Mouse (Mus musculus): ENCODE results near the gene Hoxd9. TPM values are rescaled to one million over a fixed set of nuclear protein-coding genes. Genes with fewer than 3 reads are reported as not detected.

Hoxd9 gene
- polyA plus RNA-seq, 1 experiment from 2014 or later, result 17.8 TPM

GRCm38 (mm10) chr2:74720955-74721491 is 23.5 kb downstream of the Hoxd9 start:
- no peaks in the 10 kb centered on the region for H3K36me3 ChIP-seq
- 5% methylated on average over 5 of the region's 5 CpGs for WGBS
- H3K9me3 ChIP-seq, result no peaks in the 10 kb centered on the region
- ATAC-seq (ENCODE audit: insufficient number of reproducible peaks, insufficient read depth, low FRiP score, low TSS enrichment, low read depth), result no peak
- H3K27me3 ChIP-seq, result peaks cover 90% of the 10 kb centered on the region
- no peak overlapping the region for H3K27ac ChIP-seq
- no peak overlapping the region for H3K9ac ChIP-seq (replicated peaks)
- peaks cover 30% of the 10 kb centered on the region for H3K4me1 ChIP-seq (replicated peaks)
- H3K4me3 ChIP-seq (replicated peaks), result no peak overlapping the region
- no peak overlapping the region for H3K4me2 ChIP-seq

GRCm38 (mm10) chr2:74721882-74722281 is 24.4 kb downstream of the Hoxd9 start:
- Histone ChIP-seq H3K9me3 (no peaks in the 10 kb centered on the region), H3K4me3 (replicated peaks) (no peak overlapping the region), H3K27ac (no peak overlapping the region), H3K9ac (replicated peaks) (no peak overlapping the region), H3K36me3 (no peaks in the 10 kb centered on the region), H3K4me1 (replicated peaks) (peaks cover 29% of the 10 kb centered on the region), H3K4me2 (no peak overlapping the region), H3K27me3 (peaks cover 92% of the 10 kb centered on the region)
- ATAC-seq (ENCODE audit: insufficient number of reproducible peaks, insufficient read depth, low FRiP score, low TSS enrichment, low read depth), result no peak
- under 1% methylated on average over 6 of the region's 6 CpGs for WGBS

- Histone ChIP-seq H3K4me1 (replicated peaks) (peaks cover 39% of the 10 kb centered on the region), H3K4me2 (no peak overlapping the region), H3K4me3 (replicated peaks) (no peak overlapping the region), H3K9me3 (no peaks in the 10 kb centered on the region), H3K27me3 (peaks cover 96% of the 10 kb centered on the region), H3K9ac (replicated peaks) (no peak overlapping the region), H3K36me3 (no peaks in the 10 kb centered on the region), H3K27ac (no peak overlapping the region)
- no peak for ATAC-seq (ENCODE audit: insufficient number of reproducible peaks, insufficient read depth, low FRiP score, low TSS enrichment, low read depth)
- 22% methylated on average over 8 of the region's 8 CpGs for WGBS
These were observed 25.4 kb downstream of the Hoxd9 start for GRCm38 (mm10) chr2:74722949-74723348.

- Histone ChIP-seq H3K4me1 (replicated peaks) (peaks cover 45% of the 10 kb centered on the region), H3K9me3 (no peaks in the 10 kb centered on the region), H3K36me3 (no peaks in the 10 kb centered on the region), H3K4me2 (no peak overlapping the region), H3K9ac (replicated peaks) (no peak overlapping the region), H3K4me3 (replicated peaks) (no peak overlapping the region), H3K27ac (no peak overlapping the region), H3K27me3 (peaks cover 96% of the 10 kb centered on the region)
- no peak for ATAC-seq (ENCODE audit: insufficient number of reproducible peaks, insufficient read depth, low FRiP score, low TSS enrichment, low read depth)
- 36% methylated on average over 7 of the region's 7 CpGs for WGBS
These were observed 26.9 kb downstream of the Hoxd9 start for GRCm38 (mm10) chr2:74724244-74725015.

GRCm38 (mm10) chr2:74725171-74725570 is 27.6 kb downstream of the Hoxd9 start:
- WGBS, result 22% methylated on average over 17 of the region's 17 CpGs
- Histone ChIP-seq H3K27me3 (peaks cover 94% of the 10 kb centered on the region), H3K4me2 (no peak overlapping the region), H3K4me3 (replicated peaks) (no peak overlapping the region), H3K4me1 (replicated peaks) (peaks cover 45% of the 10 kb centered on the region), H3K36me3 (no peaks in the 10 kb centered on the region), H3K9ac (replicated peaks) (no peak overlapping the region), H3K27ac (no peak overlapping the region), H3K9me3 (no peaks in the 10 kb centered on the region)
- no peak for ATAC-seq (ENCODE audit: insufficient number of reproducible peaks, insufficient read depth, low FRiP score, low TSS enrichment, low read depth)

GRCm38 (mm10) chr2:74726551-74726950 is 29.0 kb downstream of the Hoxd9 start, which contains the start of gene Gm28230:
Gm28230 (plus strand) TSS chr2:74726728.
- ATAC-seq (ENCODE audit: insufficient number of reproducible peaks, insufficient read depth, low FRiP score, low TSS enrichment, low read depth), result no peak
- 35% methylated on average over 5 of the region's 5 CpGs for WGBS
- H3K4me3 ChIP-seq (replicated peaks), result peak within 1 kb of the TSS; percentile 42
- H3K27ac ChIP-seq, result no peak within 1 kb of the TSS
- no peaks in the 10 kb centered on the region for H3K9me3 ChIP-seq
- H3K4me2 ChIP-seq, result peak within 1 kb of the TSS; percentile 86
- H3K4me1 ChIP-seq (replicated peaks), result peaks cover 37% of the 10 kb centered on the region
- H3K27me3 ChIP-seq, result peaks cover 93% of the 10 kb centered on the region
- peak within 1 kb of the TSS; percentile 50; the same call in 1 of the 2 replicates for H3K9ac ChIP-seq (replicated peaks)
- H3K36me3 ChIP-seq, result no peaks in the 10 kb centered on the region

- Histone ChIP-seq H3K4me2 (peak overlapping the region; percentile 86), H3K36me3 (no peaks in the 10 kb centered on the region), H3K9ac (replicated peaks) (peak overlapping the region; percentile 50; the same call in 1 of the 2 replicates), H3K9me3 (no peaks in the 10 kb centered on the region), H3K27ac (no peak overlapping the region), H3K4me1 (replicated peaks) (peaks cover 33% of the 10 kb centered on the region), H3K27me3 (peaks cover 95% of the 10 kb centered on the region), H3K4me3 (replicated peaks) (peak overlapping the region; percentile 42)
- WGBS, result 3% methylated on average over 43 of the region's 43 CpGs
- ATAC-seq (ENCODE audit: insufficient number of reproducible peaks, insufficient read depth, low FRiP score, low TSS enrichment, low read depth), result 0 out of 2 replicates have a peak, but pooled peaks have one; percentile 16
These were observed 29.6 kb downstream of the Hoxd9 start for GRCm38 (mm10) chr2:74726973-74727639.

- Histone ChIP-seq H3K4me3 (replicated peaks) (peak overlapping the region; percentile 42), H3K4me2 (peak overlapping the region; percentile 86), H3K36me3 (no peaks in the 10 kb centered on the region), H3K9me3 (no peaks in the 10 kb centered on the region), H3K9ac (replicated peaks) (peak overlapping the region; percentile 50; the same call in 1 of the 2 replicates), H3K27me3 (peaks cover 96% of the 10 kb centered on the region), H3K27ac (no peak overlapping the region), H3K4me1 (replicated peaks) (peaks cover 35% of the 10 kb centered on the region)
- 8% methylated on average over 25 of the region's 25 CpGs for WGBS
- 0 out of 2 replicates have a peak, but pooled peaks have one; percentile 37 for ATAC-seq (ENCODE audit: insufficient number of reproducible peaks, insufficient read depth, low FRiP score, low TSS enrichment, low read depth)
These were observed 30.2 kb downstream of the Hoxd9 start for GRCm38 (mm10) chr2:74727640-74728302.

- Histone ChIP-seq H3K9ac (replicated peaks) (no peak overlapping the region), H3K4me1 (replicated peaks) (peaks cover 35% of the 10 kb centered on the region), H3K27me3 (peaks cover 95% of the 10 kb centered on the region), H3K27ac (no peak overlapping the region), H3K9me3 (no peaks in the 10 kb centered on the region), H3K4me3 (replicated peaks) (0 out of 2 replicates have a peak overlapping the region, but pooled peaks have one; percentile 42), H3K36me3 (no peaks in the 10 kb centered on the region), H3K4me2 (peak overlapping the region; percentile 86)
- WGBS, result 24% methylated on average over 13 of the region's 13 CpGs
- ATAC-seq (ENCODE audit: insufficient number of reproducible peaks, insufficient read depth, low FRiP score, low TSS enrichment, low read depth), result no peak
These were observed 30.8 kb downstream of the Hoxd9 start for GRCm38 (mm10) chr2:74728303-74728680.

- Histone ChIP-seq H3K27me3 (peaks cover 91% of the 10 kb centered on the region), H3K27ac (no peak overlapping the region), H3K9ac (replicated peaks) (no peak overlapping the region), H3K36me3 (no peaks in the 10 kb centered on the region), H3K4me3 (replicated peaks) (no peak overlapping the region), H3K4me1 (replicated peaks) (peaks cover 44% of the 10 kb centered on the region), H3K4me2 (no peak overlapping the region), H3K9me3 (no peaks in the 10 kb centered on the region)
- no peak for ATAC-seq (ENCODE audit: insufficient number of reproducible peaks, insufficient read depth, low FRiP score, low TSS enrichment, low read depth)
- WGBS, result 21% methylated on average over 8 of the region's 8 CpGs
These were observed 32.8 kb downstream of the Hoxd9 start for GRCm38 (mm10) chr2:74730331-74730730.

GRCm38 (mm10) chr2:74731055-74731454 is 33.5 kb downstream of the Hoxd9 start:
- no peaks in the 10 kb centered on the region for H3K9me3 ChIP-seq
- peaks cover 91% of the 10 kb centered on the region for H3K27me3 ChIP-seq
- no peak overlapping the region for H3K4me2 ChIP-seq
- H3K36me3 ChIP-seq, result no peaks in the 10 kb centered on the region
- no peak overlapping the region for H3K9ac ChIP-seq (replicated peaks)
- peaks cover 51% of the 10 kb centered on the region for H3K4me1 ChIP-seq (replicated peaks)
- no peak overlapping the region for H3K27ac ChIP-seq
- no peak for ATAC-seq (ENCODE audit: insufficient number of reproducible peaks, insufficient read depth, low FRiP score, low TSS enrichment, low read depth)
- no peak overlapping the region for H3K4me3 ChIP-seq (replicated peaks)

Data from limb, embryonic 12.5 days (tissue).